Mouse (Mus musculus) spleen, postnatal 4 days (tissue): ENCODE results near the gene Morn1.

Experiments
- DNase-seq, 2 experiments: peaks; one replicate each; pipeline ENCODE4 v3.0.0; 2022; ENCODE audit warnings: low spot score in 2 of 2

Morn1 gene

GRCm38 (mm10) chr4:155086108-155087024 lies at the start of gene Morn1, which contains the start of gene Rer1:
Gene Morn1, plus strand, starts transcription at chr4:155086577.
Gene Rer1, minus strand, starts transcription at chr4:155086382.
- DNase-seq: peak; percentile 98 to 99

GRCm38 (mm10) chr4:155040197-155040596 lies 46.2 kb upstream of the Morn1 start:
- no peak for DNase-seq

DNA sequence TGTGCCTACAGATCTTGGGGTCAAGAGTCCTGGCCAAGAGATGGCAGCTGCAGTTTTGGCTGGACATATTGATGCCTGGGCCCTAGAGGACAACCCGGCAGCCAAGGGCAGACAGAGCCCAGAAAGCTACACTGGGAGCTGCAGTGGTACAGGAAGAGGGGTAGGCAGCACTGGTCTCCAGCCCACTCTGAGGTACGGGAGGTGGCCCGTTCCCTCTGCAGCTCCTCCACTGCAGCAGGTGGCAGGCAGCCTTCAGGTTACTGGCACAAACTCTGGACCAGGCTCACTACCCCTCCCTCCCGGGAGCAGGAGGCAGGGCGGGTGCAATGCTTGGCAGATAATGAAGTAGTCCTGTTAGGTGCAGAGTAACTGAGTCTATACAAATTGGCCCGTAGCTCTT lies 45.7 kb upstream of the Morn1 start:
- DNase-seq: no peak

DNA sequence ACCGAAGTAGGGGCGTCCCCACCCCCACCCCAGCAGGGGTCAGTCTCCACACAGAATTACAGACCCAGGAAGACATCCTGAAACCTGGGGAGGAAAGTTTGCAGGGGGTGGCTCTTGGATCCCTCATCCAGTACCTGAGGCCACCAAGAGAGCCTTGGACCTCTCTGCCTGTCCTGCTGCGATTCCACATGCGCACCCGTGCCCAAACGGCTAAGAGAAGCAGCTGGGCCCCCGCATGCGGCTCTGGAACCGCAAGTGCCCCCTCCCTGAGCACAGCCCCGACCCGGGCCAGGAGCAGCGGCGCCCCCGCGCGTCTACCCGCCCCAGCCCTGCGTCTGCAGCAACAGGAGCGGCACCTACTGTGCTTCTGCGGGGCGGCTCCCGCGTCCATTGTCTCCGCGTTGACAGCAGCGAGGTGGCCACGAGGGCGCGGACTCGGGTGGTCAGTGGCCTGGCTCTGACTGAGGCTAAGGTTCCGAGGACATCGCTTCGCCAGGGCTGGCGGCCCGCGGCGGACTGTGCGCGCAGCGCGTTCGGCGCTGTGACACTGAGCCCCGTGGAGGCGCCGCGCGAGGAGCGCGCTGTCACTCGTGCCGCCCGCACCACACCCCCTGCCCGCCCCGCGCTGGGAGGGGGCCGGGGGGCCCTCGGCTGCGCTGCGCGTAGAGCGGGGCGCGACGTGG lies 43.6 kb upstream of the Morn1 start:
- no peak for DNase-seq

DNA sequence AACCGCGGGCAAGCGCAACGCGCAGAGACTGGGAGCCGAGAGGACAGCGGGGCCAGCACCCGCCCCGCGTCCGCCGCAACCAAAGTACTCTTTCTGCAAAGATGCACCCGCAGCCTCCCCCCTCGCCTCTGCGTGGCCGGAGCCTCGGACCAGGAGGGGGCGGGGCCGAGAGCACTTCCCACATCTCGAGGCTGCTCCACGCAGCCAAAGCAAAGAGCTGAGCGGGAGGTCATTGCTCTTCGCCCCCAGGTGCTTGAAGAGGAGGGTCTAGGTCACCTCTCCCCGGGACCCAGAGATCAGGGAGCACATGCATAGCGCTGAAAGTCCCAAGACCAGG lies 43.1 kb upstream of the Morn1 start:
- DNase-seq: no peak

DNA sequence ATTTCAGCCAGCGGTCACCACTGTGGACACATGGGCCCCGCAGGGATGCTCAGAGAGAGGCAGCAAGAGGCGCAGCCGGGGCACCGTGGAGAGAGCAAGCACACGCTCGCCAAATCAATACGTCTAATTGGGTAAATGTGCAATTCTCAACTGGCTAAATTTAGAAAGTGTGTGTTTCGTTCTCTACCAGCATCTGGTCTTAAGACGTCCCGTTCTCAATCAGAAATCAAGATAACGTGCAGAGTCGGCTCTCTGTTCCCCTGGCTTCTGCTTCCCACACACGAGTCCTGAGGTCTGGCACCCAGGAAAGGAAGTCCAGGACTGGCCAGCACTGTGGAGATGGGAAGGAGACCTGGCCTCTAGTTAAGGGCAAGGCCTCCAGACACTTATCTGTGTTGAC lies 39.7 kb upstream of the Morn1 start:
- no peak for DNase-seq

GRCm38 (mm10) chr4:155050116-155050515 lies 36.3 kb upstream of the Morn1 start:
- no peak for DNase-seq

DNA sequence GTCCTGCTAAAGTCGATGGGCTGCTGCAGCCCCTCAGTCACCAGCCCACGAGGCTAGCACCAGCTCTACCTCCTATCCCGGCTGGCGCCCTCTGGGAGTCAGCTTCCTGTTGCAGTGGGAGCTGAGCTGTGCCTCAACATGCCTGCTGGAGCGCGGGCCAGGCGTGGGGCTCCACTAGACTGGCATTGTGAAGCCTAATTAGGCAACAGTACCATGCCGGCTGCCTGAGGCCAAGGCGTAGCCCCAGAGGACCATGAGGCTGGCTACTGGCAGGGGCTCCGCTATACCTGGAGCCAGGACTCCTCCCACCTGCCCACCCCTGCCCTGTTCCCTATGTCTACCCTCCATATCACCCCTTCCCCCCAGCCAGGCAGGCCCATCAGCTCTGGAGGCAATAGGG lies 29.7 kb upstream of the Morn1 start, which contains the start of gene Plch2:
TSS of gene Plch2 (minus strand) at position 61 of the 400 bp plus-strand sequence.
- DNase-seq: no peak

DNA sequence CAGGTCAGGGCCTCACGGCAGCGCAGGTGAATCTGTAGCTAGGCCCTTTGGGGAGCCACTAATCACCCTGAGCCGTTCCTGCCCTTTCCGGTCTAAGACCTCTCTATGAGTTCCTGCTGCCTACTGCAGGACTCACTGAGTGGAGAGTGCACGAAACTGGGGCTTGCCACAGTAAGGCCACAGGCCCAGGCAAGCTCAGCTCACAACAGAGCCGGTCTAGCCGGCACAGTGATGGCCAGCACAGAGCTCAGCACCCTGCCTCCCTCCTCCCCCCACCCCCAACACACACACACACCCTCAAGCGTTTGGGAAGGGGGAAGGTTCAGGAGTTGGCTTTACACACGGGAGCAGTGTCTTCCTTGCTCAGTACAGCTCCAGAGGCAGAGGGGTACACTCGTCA lies 28.1 kb upstream of the Morn1 start:
- no peak for DNase-seq

DNA sequence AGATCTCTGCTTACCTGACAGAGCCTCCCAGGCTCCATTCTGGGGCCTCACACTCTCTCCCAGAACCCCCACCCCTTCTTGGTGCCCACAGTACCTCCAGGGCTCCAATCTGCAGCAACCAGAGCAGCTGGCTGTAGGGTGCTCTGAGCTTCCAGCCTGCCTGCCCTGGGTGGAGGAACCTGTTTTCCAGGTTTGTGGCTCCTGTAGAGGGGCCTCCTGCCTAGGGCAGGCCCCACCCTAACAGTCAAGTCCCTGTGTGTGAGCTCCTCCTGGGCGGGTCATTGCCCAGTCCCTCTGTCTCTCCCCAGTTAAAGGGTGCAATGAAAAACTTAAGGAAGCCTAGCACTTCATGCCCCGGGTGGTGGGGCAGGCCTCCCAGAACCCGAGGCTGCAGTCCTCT lies 22.5 kb upstream of the Morn1 start:
- no peak for DNase-seq

GRCm38 (mm10) chr4:155064474-155064873 lies 21.9 kb upstream of the Morn1 start:
- no peak for DNase-seq

- peak; percentile 83 to 93 for DNase-seq
These were observed 20.2 kb upstream of the Morn1 start for GRCm38 (mm10) chr4:155065970-155066833.

DNA sequence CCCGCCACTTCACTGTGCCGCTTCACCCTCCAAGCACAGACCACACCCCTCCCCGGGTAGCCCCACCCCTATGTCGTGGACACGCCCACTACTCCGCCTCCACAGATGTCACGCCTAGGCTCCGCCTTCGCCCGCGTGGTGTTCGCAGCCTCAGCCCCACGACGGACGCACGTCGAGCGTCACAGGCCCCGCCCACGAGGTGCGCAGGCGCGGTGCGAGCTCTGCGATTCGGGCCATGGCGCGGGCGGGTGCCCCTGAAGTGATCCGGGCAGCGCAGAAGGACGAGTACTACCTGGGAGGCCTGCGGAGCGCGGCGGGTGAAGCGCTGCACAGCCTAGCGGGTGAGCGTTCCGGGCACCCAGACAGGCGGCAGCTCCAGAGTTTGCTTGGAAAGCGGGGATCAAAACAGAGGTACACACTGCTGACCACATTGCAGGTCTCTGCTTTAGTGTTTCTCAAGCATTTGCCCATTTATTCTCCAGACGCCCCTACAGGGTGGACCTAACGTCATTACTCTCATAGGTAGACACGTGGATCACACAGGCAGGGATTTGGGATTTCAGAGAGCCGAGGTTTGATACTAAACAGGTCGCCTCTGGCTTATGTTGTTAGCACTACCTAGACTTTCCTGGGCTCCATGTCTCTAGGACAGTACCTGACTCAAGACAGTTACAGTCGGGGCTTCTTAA lies 19.4 kb upstream of the Morn1 start, which contains the start of gene Pex10:
TSS of gene Pex10 (plus strand) at position 183 of the 689 bp plus-strand sequence.
- DNase-seq: peak; percentile 99

- DNase-seq: no peak
These were observed 17.9 kb upstream of the Morn1 start for GRCm38 (mm10) chr4:155068357-155068972.

GRCm38 (mm10) chr4:155069191-155069590 lies 17.2 kb upstream of the Morn1 start:
- no peak for DNase-seq

DNA sequence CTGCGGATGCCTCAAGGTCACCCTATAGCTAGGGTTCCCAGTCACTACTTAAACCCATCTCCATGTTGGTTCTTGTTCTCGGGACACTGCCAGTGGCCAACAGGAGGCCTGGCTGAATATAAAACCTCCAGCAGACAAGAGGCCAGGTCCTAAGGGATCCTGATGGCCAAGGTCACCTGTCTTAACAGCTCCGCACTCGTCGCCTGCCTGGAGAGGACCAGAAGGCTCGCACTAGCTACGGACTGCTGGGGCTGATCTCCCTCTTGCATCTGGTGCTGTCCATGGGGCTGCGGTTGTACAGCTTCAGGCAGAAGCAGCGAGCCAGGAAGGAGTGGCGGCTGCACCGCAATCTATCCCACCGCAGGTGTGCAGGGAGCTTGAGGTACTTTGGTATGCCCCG lies 16.2 kb upstream of the Morn1 start:
- no peak for DNase-seq

DNA sequence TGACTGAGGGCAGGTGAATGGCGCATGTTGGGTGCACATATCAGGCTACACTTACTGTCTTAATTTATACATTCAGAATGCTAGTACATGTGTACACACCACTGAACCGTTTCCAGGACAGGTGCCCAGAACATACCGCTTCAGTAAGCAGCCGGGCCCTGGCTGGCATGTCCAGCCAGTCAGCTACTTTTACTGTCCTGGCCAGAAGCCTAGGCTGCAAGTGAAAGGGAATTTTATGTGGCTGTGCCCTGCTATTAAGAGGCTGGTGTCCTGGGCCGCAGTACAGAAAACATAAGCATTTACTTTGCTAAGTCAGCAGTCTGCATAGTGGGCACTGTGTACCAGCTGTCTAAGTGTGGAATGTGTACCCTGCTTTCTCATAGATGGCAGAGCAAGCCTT lies 15.5 kb upstream of the Morn1 start:
- no peak for DNase-seq

GRCm38 (mm10) chr4:155074418-155074817 lies 12.0 kb upstream of the Morn1 start:
- no peak for DNase-seq

DNA sequence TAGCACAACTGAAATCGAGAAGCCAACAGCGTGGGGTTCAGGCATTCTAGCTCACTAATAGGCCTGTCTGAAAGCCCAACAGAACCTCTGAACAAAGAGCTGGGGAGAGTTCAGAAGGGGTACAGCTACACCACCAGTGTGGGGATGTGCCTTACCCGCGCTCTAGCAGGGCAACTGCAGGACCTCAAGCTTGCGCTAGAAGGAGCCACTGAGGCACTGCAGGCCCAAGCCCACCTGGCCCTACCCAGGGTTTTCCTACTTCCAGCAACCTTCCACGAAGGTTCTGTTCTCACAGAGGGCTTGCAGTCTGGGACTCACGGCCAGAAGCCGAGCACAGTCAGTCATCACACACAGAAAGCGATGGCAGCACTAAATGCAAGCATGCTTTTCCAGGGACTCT lies 11.2 kb upstream of the Morn1 start:
- DNase-seq: no peak

- no peak for DNase-seq
These were observed 10.6 kb upstream of the Morn1 start for GRCm38 (mm10) chr4:155075813-155076212.

DNA sequence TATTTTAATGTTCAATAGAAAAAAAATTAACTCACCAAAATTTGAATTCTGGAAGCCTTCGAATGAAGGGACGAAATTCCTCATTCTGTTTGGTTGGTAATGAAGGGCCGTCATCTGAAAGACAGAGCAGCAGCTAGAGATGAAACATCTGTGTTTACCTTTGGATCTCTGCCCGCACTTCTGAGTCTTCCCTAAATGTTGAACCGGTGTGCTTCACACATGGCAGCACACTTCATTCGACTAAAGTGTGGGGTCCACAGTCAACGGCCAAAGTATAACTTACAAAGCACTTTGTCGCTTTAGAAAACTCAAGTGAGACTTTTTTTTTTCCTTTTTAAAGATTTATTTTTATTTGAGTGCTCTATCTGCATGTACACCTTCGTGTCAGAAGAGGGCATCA lies 9.7 kb upstream of the Morn1 start:
- DNase-seq: no peak
